In genomic region chr8:117156866-117157768, GRCm38 (mm10) we compare ENCODE assay signal across 8 mouse cellular contexts. TPM values are rescaled to one million over a fixed set of nuclear protein-coding genes. Genes with fewer than 3 reads are reported as not detected.
DNase-seq lines count a peak whose midpoint lies in the region; ATAC-seq and TF ChIP-seq lines count a peak whose summit lies in the region.

No protein-coding gene starts in this region.

- H3K9me3 ChIP-seq in limb, embryonic 10.5 days (replicated peaks) = no peaks in the 10 kb centered on the region

- H3K27ac ChIP-seq in thymus, adult 2 months (ENCODE audit: control insufficient read depth, insufficient read depth, low read length) = peak overlapping the region; percentile 19; the same call in 1 of the 2 replicates
- peak overlapping the region; percentile 92 for H3K27ac ChIP-seq in limb, embryonic 10.5 days
- H3K27ac ChIP-seq in olfactory bulb, adult 2 months (ENCODE audit: insufficient read depth, low read depth, low read length) = no peak overlapping the region

- DNase-seq in cerebellum, adult 11 months = no peak
- peak; percentile 18 for DNase-seq in thymus, adult 2 months
- DNase-seq in thymus, adult 18-20 months = no peak
- DNase-seq in limb, embryonic 10.5 days (ENCODE audit: low spot score) = no peak
- no peak for DNase-seq in retina, postnatal 1 day
- no peak for DNase-seq in urinary bladder, postnatal 4 days (ENCODE audit: low spot score in 2 of 2)

- no peaks in the 10 kb centered on the region for H3K27me3 ChIP-seq in thymus, adult 2 months (ENCODE audit: control insufficient read depth, insufficient read depth, low read length)
- no peaks in the 10 kb centered on the region for H3K27me3 ChIP-seq in limb, embryonic 10.5 days (ENCODE audit: low read depth, poor library complexity, severe bottlenecking)

- H3K36me3 ChIP-seq in thymus, adult 2 months (ENCODE audit: control insufficient read depth, insufficient read depth, low read length) = no peaks in the 10 kb centered on the region
- no peaks in the 10 kb centered on the region for H3K36me3 ChIP-seq in limb, embryonic 10.5 days

- peaks cover 15% of the 10 kb centered on the region for H3K4me1 ChIP-seq in thymus, adult 2 months (replicated peaks; ENCODE audit: control insufficient read depth, insufficient read depth, low read length)
- H3K4me1 ChIP-seq in limb, embryonic 10.5 days = peaks cover 30% of the 10 kb centered on the region
- H3K4me1 ChIP-seq in olfactory bulb, adult 2 months (ENCODE audit: control insufficient read depth, insufficient read depth, low read length) = peaks cover 12% of the 10 kb centered on the region

- 4% methylated on average over 33 of the region's 33 CpGs for WGBS in thymus, adult 2 months
- WGBS in limb, embryonic 10.5 days = 14% methylated on average over 33 of the region's 33 CpGs
- WGBS in olfactory bulb, adult 2 months = 9% methylated on average over 33 of the region's 33 CpGs

- H3K4me3 ChIP-seq in thymus, adult 2 months (ENCODE audit: control insufficient read depth, insufficient read depth, low read length) = peak overlapping the region; percentile 84
- H3K4me3 ChIP-seq in limb, embryonic 10.5 days = peak overlapping the region; percentile 97
- peak overlapping the region; percentile 57 for H3K4me3 ChIP-seq in olfactory bulb, adult 2 months (ENCODE audit: insufficient read depth, low read depth, low read length)

- no peak for TF ChIP-seq CTCF in thymus, adult 2 months (IDR thresholded peaks at IDR 0.05; ENCODE audit: borderline replicate concordance, control insufficient read depth, extremely low read depth, insufficient read depth, low read length, poor library complexity)
- TF ChIP-seq CTCF in olfactory bulb, adult 2 months (IDR thresholded peaks at IDR 0.05; ENCODE audit: insufficient read depth, low read depth, low read length) = no peak

- TF ChIP-seq POLR2A in thymus, adult 2 months (IDR thresholded peaks at IDR 0.05; ENCODE audit: control insufficient read depth, extremely low read depth, insufficient read depth, low read length, poor library complexity) = no peak
- no peak for TF ChIP-seq POLR2A in olfactory bulb, adult 2 months (IDR thresholded peaks at IDR 0.05; ENCODE audit: insufficient read depth, low read depth, low read length)

- ATAC-seq in cerebellum, adult (ENCODE audit: insufficient number of reproducible peaks, low FRiP score, low TSS enrichment) = 0 out of 2 replicates have a peak, but pooled peaks have one; percentile 2

RNA-seq across cellular contexts. Expression of gene Gan, which starts 0.8 kb away (rescaled TPM):
- 6.3 and 7.1 TPM in 2 replicates for polyA plus RNA-seq in thymus, adult 2 months (2012; rRNA removed)
- polyA plus RNA-seq in limb, embryonic 10.5 days (2016; fragmentation: Nextera tagmentation; extraction: Ambion mirVana) = 2.2 and 2.7 TPM in 2 replicates
- polyA plus RNA-seq in olfactory bulb, adult 2 months (2012; ENCODE audit: insufficient read depth, insufficient read length, low replicate concordance, missing spikeins) = not detected in 2 replicates
